Mouse (Mus musculus) activated CD4-positive, CD25-positive, alpha-beta regulatory T cell, adult 9 weeks (primary cell): ENCODE measurements around the gene Wdr35. TPM values are rescaled to one million over a fixed set of nuclear protein-coding genes. Genes with fewer than 3 reads are reported as not detected.

Experiments used
- polyA plus RNA-seq: library from polyadenylated mRNA; unstranded; fragments of 100-300 nt; shearing (Covaris generic); gene quantifications from one replicate; pipeline ENCODE4 v1.2.1, GENCODE M21; 2017

Gene Wdr35
- polyA plus RNA-seq = 4.4 TPM

DNA sequence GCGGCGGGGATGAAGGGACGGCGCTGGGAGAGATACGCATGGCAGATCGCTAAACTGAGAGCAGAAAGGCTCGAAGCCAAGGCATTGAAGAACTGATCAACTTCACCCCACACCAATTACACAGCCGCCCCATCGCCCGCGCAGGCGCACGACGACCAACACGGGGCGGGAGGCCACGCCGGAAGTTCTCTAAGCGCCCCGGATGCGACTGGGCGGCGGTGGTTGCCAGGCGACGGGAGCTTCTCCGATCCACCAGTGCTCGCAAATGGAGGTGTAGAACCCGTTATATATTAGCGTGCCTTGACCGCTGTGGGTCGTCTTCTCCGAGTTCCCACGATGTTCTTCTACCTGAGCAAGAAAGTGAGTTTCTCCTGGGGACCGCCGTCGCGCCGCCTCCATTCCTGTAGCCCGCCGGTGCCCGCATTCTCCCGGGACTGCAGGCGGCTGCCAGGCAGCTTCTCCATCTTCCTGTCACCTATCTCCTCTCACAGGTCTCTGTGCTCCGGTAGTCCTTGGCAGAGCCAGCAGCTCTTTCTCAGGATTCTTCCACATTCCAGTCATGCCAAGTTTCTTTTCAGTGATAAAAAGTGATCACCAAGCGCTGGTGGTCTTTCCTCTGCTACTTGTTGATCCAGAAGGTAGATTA, at the start of gene Wdr35:
Wdr35 (plus strand) TSS at position 73 of the 646 bp plus-strand sequence.

DNA sequence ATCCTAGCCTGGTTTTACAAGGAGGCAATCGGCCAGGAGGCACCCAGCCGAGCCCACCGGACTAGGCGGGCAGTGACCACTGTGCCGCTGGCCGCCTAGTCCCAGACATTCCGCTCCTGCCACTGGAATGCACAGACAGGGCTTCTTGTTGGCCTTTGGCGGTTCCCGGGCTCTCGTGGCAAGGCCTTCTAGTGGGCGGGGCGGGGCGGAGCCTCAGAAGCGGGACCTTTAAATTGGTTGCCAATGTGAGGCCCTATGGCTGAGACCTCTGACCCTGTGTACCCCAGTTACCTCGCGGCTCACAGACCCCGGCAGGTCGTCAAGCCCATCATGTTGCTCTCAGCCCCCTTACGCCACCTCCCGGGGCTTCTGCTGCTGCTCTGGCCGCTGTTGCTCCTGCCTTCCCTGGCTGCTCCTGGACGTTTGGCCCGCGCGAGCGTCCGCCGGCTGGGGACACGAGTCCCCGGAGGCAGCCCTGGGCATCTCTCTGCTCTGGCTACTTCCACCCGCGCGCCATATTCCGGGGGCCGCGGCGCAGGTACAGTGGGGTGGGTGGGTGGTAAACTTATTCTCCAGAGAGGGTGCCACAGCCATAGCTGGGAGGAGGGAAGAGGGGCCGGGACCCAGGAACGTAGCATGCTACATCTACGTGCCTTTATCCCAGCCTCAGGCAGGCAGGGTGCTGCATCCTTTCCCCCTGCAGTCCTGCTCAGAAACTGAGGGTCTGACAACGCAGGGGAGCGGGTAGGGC, 25.8 kb upstream of the Wdr35 start, which contains the start of gene Matn3:
Matn3 (plus strand) TSS at position 216 of the 751 bp plus-strand sequence.

DNA sequence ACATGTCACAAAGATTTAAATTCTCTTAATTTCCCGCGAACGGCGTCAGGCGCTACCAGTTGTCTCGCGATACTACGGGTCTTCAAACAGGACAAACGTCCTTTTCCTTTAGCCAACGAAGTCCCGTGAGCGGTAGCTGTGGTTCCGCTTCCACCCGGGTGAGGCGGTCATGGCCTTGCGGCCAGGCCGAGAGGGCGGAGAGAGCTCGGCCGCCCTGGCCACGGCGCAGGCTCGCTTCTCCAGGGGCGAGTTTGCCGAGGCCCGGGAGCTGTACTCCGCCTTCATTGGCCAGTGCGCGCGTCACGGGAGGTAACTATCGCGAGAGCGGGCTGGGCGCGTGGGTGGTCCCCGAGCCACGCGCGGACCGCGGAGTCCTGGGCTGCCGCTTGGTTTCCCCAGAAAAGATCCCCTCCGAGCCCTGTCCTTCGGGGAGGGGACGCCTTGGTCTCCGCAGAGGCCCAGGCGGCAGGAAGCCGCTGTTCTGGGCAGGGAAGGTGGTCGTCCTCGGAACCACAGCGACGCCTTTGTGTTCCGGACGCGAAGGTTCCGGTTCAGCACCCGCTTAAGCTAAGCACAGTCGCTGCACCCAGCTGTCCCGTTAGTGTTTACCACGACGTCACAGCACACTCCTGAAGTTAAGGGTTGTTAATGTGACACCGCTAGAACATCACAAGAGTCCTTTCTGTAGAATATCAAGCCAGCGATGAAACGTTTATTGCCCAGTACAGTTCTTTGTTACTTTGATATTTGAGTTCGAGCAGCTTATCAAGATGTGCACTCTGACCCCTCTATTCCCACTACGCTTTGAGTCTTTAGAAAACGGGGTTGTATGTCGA, 56.4 kb downstream of the Wdr35 start, which contains the start of gene Ttc32:
Ttc32 (plus strand) TSS at position 110 of the 836 bp plus-strand sequence.

Other genes starting within 250 kb of the Wdr35 start
- gene Sdc1, start 202.6 kb upstream of the Wdr35 start, polyA plus RNA-seq = 0.49 TPM
- 184 TPM for gene Laptm4a, start 52.2 kb upstream of the Wdr35 start, polyA plus RNA-seq
- not detected for gene Matn3, start 26.0 kb upstream of the Wdr35 start, polyA plus RNA-seq
- gene Ttc32, start 56.1 kb downstream of the Wdr35 start, polyA plus RNA-seq = 20.0 TPM